Mouse (Mus musculus) cerebellum, adult 2 months (tissue): ENCODE measurements around the gene Evl.

Source experiments
- CTCF ChIP-seq: fragments of 200-500 bp; IDR thresholded peaks from 2 replicates; pipeline ENCODE4 v1.5.1; 2011; ENCODE audit warnings: low read depth, mild to moderate bottlenecking, control low read depth, low read length, moderate library complexity, borderline replicate concordance; ENCODE audit not compliant: insufficient read depth
- POLR2A ChIP-seq: fragments of 200-500 bp; IDR thresholded peaks from 2 replicates; pipeline ENCODE4 v1.6.1; 2011; ENCODE audit warnings: low read length, control low read depth, borderline replicate concordance; ENCODE audit not compliant: insufficient read depth

- no peak for TF ChIP-seq POLR2A
- peak; percentile 23; the same call in 1 of the 2 replicates for TF ChIP-seq CTCF
These were observed 132.4 kb downstream of the Evl start for GRCm38 (mm10) chr12:108686926-108687325.
